ENCODE assay signal across 8 mouse cellular contexts in genomic region chr2:32575586-32576160, GRCm38 (mm10). TPM values are rescaled to one million over a fixed set of nuclear protein-coding genes. Genes with fewer than 3 reads are reported as not detected.
A peak's percentile ranks its signal among the peaks of the same experiment; 100 is the strongest.
DNase-seq lines count a peak whose midpoint lies in the region; ATAC-seq and TF ChIP-seq lines count a peak whose summit lies in the region.

Gene 9430097D07Rik (minus strand): TSS chr2:32575684.

- 0 out of 2 replicates have a peak, but pooled peaks cover 9% of the 10 kb centered on the region for H3K36me3 ChIP-seq in heart, embryonic 15.5 days
- H3K36me3 ChIP-seq in heart, adult 2 months (ENCODE audit: control insufficient read depth, insufficient read depth, low read length), result no peaks in the 10 kb centered on the region
- peaks cover 8% of the 10 kb centered on the region; the same call in 1 of the 2 replicates for H3K36me3 ChIP-seq in embryonic facial prominence, embryonic 14.5 days (ENCODE audit: control insufficient read depth, insufficient read depth, low read length)
- peaks cover 18% of the 10 kb centered on the region for H3K36me3 ChIP-seq in liver, embryonic 12.5 days

- H3K4me1 ChIP-seq in heart, embryonic 15.5 days (replicated peaks), result peaks cover 22% of the 10 kb centered on the region
- no peaks in the 10 kb centered on the region for H3K4me1 ChIP-seq in heart, adult 2 months (ENCODE audit: control insufficient read depth, insufficient read depth, low read length)
- H3K4me1 ChIP-seq in embryonic facial prominence, embryonic 14.5 days (ENCODE audit: control insufficient read depth, insufficient read depth, low read length), result peaks cover 7% of the 10 kb centered on the region
- peaks cover 33% of the 10 kb centered on the region for H3K4me1 ChIP-seq in liver, embryonic 12.5 days

- intact Hi-C loops in heart, adult 2 months (cut with DNase I), result loop anchor here (5.0 kb wide), 1 partner anchor 37 kb away; no protein-coding TSS in a partner anchor

- TF ChIP-seq POLR2A in heart, adult 2 months (IDR thresholded peaks at IDR 0.05; ENCODE audit: insufficient read depth, low read depth, low read length), result no peak

- H3K9ac ChIP-seq in heart, embryonic 15.5 days, result peak within 1 kb of the TSS; percentile 34; the same call in 1 of the 2 replicates
- H3K9ac ChIP-seq in heart, adult 2 months (ENCODE audit: low read depth, low read length), result no peak within 1 kb of the TSS
- H3K9ac ChIP-seq in embryonic facial prominence, embryonic 14.5 days (ENCODE audit: low read depth, low read length), result peak within 1 kb of the TSS; percentile 58
- H3K9ac ChIP-seq in liver, embryonic 12.5 days, result peak within 1 kb of the TSS; percentile 36

- H3K9me3 ChIP-seq in heart, embryonic 15.5 days (replicated peaks), result no peaks in the 10 kb centered on the region
- no peaks in the 10 kb centered on the region for H3K9me3 ChIP-seq in embryonic facial prominence, embryonic 14.5 days (ENCODE audit: control insufficient read depth, low read length)
- no peaks in the 10 kb centered on the region for H3K9me3 ChIP-seq in liver, embryonic 12.5 days (replicated peaks)

- no peak for TF ChIP-seq CTCF in heart, adult 2 months (IDR thresholded peaks at IDR 0.05)

- H3K4me2 ChIP-seq in heart, embryonic 15.5 days, result peak within 1 kb of the TSS; percentile 69
- peak within 1 kb of the TSS; percentile 86 for H3K4me2 ChIP-seq in embryonic facial prominence, embryonic 14.5 days (ENCODE audit: low read depth, low read length)
- peak within 1 kb of the TSS; percentile 72 for H3K4me2 ChIP-seq in liver, embryonic 12.5 days

- peaks cover 48% of the 10 kb centered on the region for H3K27me3 ChIP-seq in heart, embryonic 15.5 days
- H3K27me3 ChIP-seq in heart, adult 2 months (ENCODE audit: control insufficient read depth, insufficient read depth, low read length), result no peaks in the 10 kb centered on the region
- peaks cover 11% of the 10 kb centered on the region; the same call in 1 of the 2 replicates for H3K27me3 ChIP-seq in embryonic facial prominence, embryonic 14.5 days (replicated peaks; ENCODE audit: control insufficient read depth, insufficient read depth, low read length)
- peaks cover 56% of the 10 kb centered on the region for H3K27me3 ChIP-seq in liver, embryonic 12.5 days (replicated peaks)

- TF ChIP-seq EP300 in heart, adult 2 months (IDR thresholded peaks at IDR 0.05; ENCODE audit: insufficient read depth, low read depth, low read length), result no peak

- H3K79me2 ChIP-seq in heart, adult 2 months (replicated peaks; ENCODE audit: control insufficient read depth, insufficient read depth, low read length), result no peaks in the 10 kb centered on the region

- no peak for ATAC-seq in heart, embryonic 15.5 days (replicated peaks; ENCODE audit: insufficient number of reproducible peaks, insufficient read depth, low FRiP score, low read depth)
- ATAC-seq in embryonic facial prominence, embryonic 14.5 days (ENCODE audit: low read depth), result peak; percentile 58
- ATAC-seq in liver, embryonic 12.5 days, result peak; percentile 22; the same call in 1 of the 2 replicates

- peak within 1 kb of the TSS; percentile 39 for H3K4me3 ChIP-seq in heart, embryonic 15.5 days
- H3K4me3 ChIP-seq in heart, adult 2 months, result no peak within 1 kb of the TSS
- peak within 1 kb of the TSS; percentile 40 for H3K4me3 ChIP-seq in embryonic facial prominence, embryonic 14.5 days (ENCODE audit: low read depth, low read length)
- peak within 1 kb of the TSS; percentile 43 for H3K4me3 ChIP-seq in liver, embryonic 12.5 days

- WGBS in heart, embryonic 15.5 days, result 9% methylated on average over 28 of the region's 28 CpGs
- 21% methylated on average over 28 of the region's 28 CpGs for WGBS in heart, adult 2 months
- 6% methylated on average over 28 of the region's 28 CpGs for WGBS in embryonic facial prominence, embryonic 14.5 days
- WGBS in liver, embryonic 12.5 days (ENCODE audit: insufficient replicate concordance), result 11% methylated on average over 28 of the region's 28 CpGs

- DNase-seq in heart, adult 2 months, result no peak
- peak; percentile 83 for DNase-seq in ZHBTc4 (ENCODE audit: low read depth, low spot score)
- DNase-seq in embryonic facial prominence, embryonic 14.5 days (ENCODE audit: low spot score), result peak; percentile 78
- peak; percentile 89 for DNase-seq in induced T-regulatory cell, adult 2 months (ENCODE audit: low read depth)
- peak; percentile 88 to 89 for DNase-seq in right cerebral cortex, postnatal 10 days (ENCODE audit: low spot score in 2 of 2)
- DNase-seq in spleen, postnatal 14 days (ENCODE audit: low spot score in 2 of 2), result no peak

- H3K27ac ChIP-seq in heart, embryonic 15.5 days, result no peak within 1 kb of the TSS
- no peak within 1 kb of the TSS for H3K27ac ChIP-seq in heart, adult 2 months
- H3K27ac ChIP-seq in embryonic facial prominence, embryonic 14.5 days (replicated peaks; ENCODE audit: low read depth, low read length), result no peak within 1 kb of the TSS
- H3K27ac ChIP-seq in liver, embryonic 12.5 days, result no peak within 1 kb of the TSS

RNA-seq across cellular contexts. Expression of gene 9430097D07Rik, which starts in this region (rescaled TPM):
- polyA plus RNA-seq in heart, embryonic 15.5 days (2015; fragmentation: Nextera tagmentation; extraction: Ambion mirVana), result 0.08 TPM in 1 of 2 replicates, not detected in the other
- total RNA-seq in heart, adult 2 months (2021), result not detected
- not detected in 2 replicates for polyA plus RNA-seq in heart, adult 2 months (2012; rRNA removed)
- 0.13 and 0.18 TPM in 2 replicates for polyA plus RNA-seq in embryonic facial prominence, embryonic 14.5 days (2014; fragmentation: Nextera tagmentation; extraction: Ambion mirVana)
- polyA plus RNA-seq in liver, embryonic 12.5 days (2016; fragmentation: Nextera tagmentation; extraction: Ambion mirVana), result not detected in 2 replicates

Comparison
In these comparisons a context has a peak if more than half of its experiments do, and no peak if none do; other contexts are left out.
1. Peak in DNase-seq, ATAC-seq, H3K4me3 ChIP-seq, H3K9ac ChIP-seq and H3K4me2 ChIP-seq in embryonic facial prominence, embryonic 14.5 days; RNA of the gene not detected or under 1 TPM.
2. Peak in ATAC-seq, H3K4me3 ChIP-seq, H3K9ac ChIP-seq and H3K4me2 ChIP-seq in liver, embryonic 12.5 days; RNA of the gene not detected or under 1 TPM.
3. DNase-seq: peak in ZHBTc4 (single experiment), induced T-regulatory cell, adult 2 months (single experiment) and right cerebral cortex, postnatal 10 days (2 of 2); none in heart, adult 2 months (0 of 2) and spleen, postnatal 14 days (0 of 2).
4. Peak in every context shown above with its lines, with median percentiles within 50 percentile points of each other: H3K4me2 ChIP-seq.